Mouse (Mus musculus) embryonic facial prominence, embryonic 12.5 days (tissue): ENCODE measurements around the gene Sema3g. TPM values are rescaled to one million over a fixed set of nuclear protein-coding genes. Genes with fewer than 3 reads are reported as not detected.

Experiments
- ATAC-seq: fragments of 200-750 bp; cut with Nextera tagmentation; 2 replicates; pipeline ENCODE4 v1.8.0; 2017; ENCODE audit not compliant: insufficient number of reproducible peaks, insufficient read depth, low FRiP score, low TSS enrichment
- H3K27ac ChIP-seq: fragments of 300-500 bp; sonication (generic); 2 replicates; pipeline ENCODE4 v1.5.1; 2016; ENCODE audit warnings: mild to moderate bottlenecking
- H3K27me3 ChIP-seq: fragments of 300-500 bp; sonication (generic); 2 replicates; pipeline ENCODE4 v1.6.1; 2016; ENCODE audit warnings: mild to moderate bottlenecking, moderate library complexity
- H3K36me3 ChIP-seq: fragments of 300-500 bp; sonication (generic); 2 replicates; pipeline ENCODE4 v1.6.1; 2016; ENCODE audit warnings: mild to moderate bottlenecking
- H3K4me1 ChIP-seq: fragments of 300-500 bp; sonication (generic); 2 replicates; pipeline ENCODE4 v1.6.1; 2016
- H3K4me2 ChIP-seq: fragments of 300-500 bp; sonication (generic); replicated peaks from 2 replicates; pipeline ENCODE4 v1.6.1; 2016; ENCODE audit warnings: mild to moderate bottlenecking, moderate library complexity
- H3K4me3 ChIP-seq: fragments of 300-500 bp; sonication (generic); 2 replicates; pipeline ENCODE4 v1.5.1; 2016; ENCODE audit warnings: mild to moderate bottlenecking
- H3K9ac ChIP-seq: fragments of 300-500 bp; sonication (generic); 2 replicates; pipeline ENCODE4 v1.6.1; 2016; ENCODE audit warnings: mild to moderate bottlenecking, moderate library complexity
- H3K9me3 ChIP-seq: fragments of 300-500 bp; sonication (generic); 2 replicates; pipeline ENCODE4 v1.6.1; 2016; ENCODE audit warnings: mild to moderate bottlenecking, moderate library complexity
- WGBS: fragments of 180-500 bp; shearing (Covaris S2); methylation state at CpG from one replicate; pipeline ENCODE4 v1.1.7; 2016; 5-methylcytosine and 5-hydroxymethylcytosine counted together
- polyA plus RNA-seq: library from polyadenylated mRNA; unstranded; fragments of >200 nt; fragmentation: Nextera tagmentation; extraction: Ambion mirVana; gene quantifications from 2 replicates; pipeline ENCODE4 v1.2.1, GENCODE M21; 2016

The Sema3g gene
- polyA plus RNA-seq, 1 experiment from 2014 or later, result 1.1 TPM

DNA sequence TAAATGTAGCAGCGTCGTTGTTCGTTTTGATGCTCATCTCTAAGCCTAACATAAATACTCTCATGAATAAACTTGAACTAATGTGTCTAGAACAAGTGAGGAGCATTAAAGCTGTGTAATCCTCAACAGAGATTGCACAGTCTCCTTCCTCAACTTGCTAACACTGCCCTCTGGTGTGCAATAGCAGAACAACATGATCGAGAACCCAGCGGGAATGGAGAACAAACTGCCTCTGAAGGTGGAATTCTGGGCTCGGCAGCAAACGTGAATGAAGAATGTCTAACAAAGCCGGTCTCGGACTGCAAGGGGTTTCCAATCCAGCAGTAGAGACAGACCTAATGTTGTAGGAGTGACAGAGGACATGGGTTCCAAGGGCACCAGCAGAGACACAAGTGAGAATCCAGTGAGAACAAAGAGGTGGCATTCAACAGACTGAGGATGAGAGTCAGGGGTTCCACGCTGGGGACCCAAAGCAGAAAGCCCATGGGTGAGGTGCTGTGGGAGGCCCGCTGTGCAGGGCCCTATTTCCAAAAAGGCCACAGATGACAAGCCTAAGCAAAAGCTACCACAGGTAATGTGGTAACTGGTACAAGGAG is 16.4 kb downstream of the Sema3g start:
- Histone ChIP-seq H3K9ac (no peak overlapping the region), H3K27ac (no peak overlapping the region), H3K27me3 (no peaks in the 10 kb centered on the region), H3K4me1 (0 out of 2 replicates have a peak, but pooled peaks cover 7% of the 10 kb centered on the region), H3K9me3 (no peaks in the 10 kb centered on the region), H3K4me2 (no peak overlapping the region), H3K36me3 (no peaks in the 10 kb centered on the region), H3K4me3 (no peak overlapping the region)
- no peak for ATAC-seq
- 23% methylated on average over 11 of the region's 11 CpGs for WGBS

DNA sequence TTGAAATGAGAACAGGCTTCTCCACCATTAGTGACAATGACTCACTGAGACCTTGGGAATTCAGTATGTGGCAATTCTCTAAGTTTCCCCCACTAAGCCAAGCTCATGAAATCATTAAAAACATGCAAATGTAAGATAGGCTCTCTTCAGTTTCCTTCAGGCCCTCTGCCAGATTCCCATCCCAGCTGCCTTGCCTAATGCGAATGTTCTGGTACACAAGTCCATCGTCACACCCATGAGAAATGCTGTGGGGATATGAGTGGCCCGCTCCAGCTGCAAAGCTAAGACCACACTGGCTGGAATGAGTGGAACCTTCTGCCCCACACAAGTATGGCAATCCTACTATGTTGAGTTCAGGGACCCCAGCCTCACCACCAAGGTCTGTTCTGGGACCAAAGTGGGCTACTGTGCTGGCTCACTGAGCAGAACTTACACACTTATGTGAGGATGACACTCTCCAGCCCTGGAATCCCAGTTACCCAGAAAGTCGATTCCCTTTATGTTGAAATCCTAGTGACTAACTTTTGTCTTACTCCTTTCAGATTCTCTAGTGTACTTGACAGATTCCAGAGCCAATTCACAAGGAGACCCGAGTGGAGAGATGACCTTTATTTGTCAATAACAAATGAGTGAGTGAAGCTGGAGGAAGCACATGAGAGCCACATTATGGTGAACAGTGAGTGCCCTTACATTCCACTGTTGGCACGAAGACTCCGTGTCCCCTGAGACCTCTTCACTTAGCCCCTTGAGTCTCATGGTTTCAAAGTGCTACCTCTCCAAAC is 19.6 kb downstream of the Sema3g start:
- Histone ChIP-seq H3K27ac (no peak overlapping the region), H3K4me1 (peaks cover 6% of the 10 kb centered on the region; the same call in 1 of the 2 replicates), H3K4me2 (no peak overlapping the region), H3K4me3 (no peak overlapping the region), H3K9ac (no peak overlapping the region), H3K27me3 (no peaks in the 10 kb centered on the region), H3K9me3 (no peaks in the 10 kb centered on the region), H3K36me3 (no peaks in the 10 kb centered on the region)
- no peak for ATAC-seq
- WGBS, result 81% methylated on average over 7 of the region's 7 CpGs

DNA sequence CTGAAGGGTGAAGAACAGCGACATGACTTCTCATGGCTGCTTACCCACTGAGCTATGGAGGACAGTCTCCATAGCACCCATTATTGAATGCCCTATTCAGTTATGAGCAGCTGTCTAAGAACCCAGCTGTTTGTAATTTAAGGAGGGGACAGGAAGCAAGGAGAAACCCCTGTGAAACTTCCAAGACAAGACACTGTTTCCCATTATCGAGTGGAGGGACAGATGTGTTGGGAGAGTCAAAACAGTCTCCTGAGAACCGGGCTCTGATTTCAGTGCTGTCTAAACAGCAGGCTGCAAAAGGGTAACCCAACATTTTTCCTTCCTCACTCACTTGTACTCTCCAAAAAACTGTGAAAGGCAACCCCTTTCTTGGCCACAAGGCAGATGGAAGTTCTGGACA is 22.9 kb downstream of the Sema3g start:
- Histone ChIP-seq H3K4me1 (peaks cover 6% of the 10 kb centered on the region; the same call in 1 of the 2 replicates), H3K36me3 (no peaks in the 10 kb centered on the region), H3K9me3 (no peaks in the 10 kb centered on the region), H3K4me3 (no peak overlapping the region), H3K27me3 (no peaks in the 10 kb centered on the region), H3K9ac (no peak overlapping the region), H3K27ac (0 out of 2 replicates have a peak overlapping the region, but pooled peaks have one; percentile 23), H3K4me2 (no peak overlapping the region)
- no peak for ATAC-seq
- WGBS, result 26% methylated on average over 3 of the region's 3 CpGs

DNA sequence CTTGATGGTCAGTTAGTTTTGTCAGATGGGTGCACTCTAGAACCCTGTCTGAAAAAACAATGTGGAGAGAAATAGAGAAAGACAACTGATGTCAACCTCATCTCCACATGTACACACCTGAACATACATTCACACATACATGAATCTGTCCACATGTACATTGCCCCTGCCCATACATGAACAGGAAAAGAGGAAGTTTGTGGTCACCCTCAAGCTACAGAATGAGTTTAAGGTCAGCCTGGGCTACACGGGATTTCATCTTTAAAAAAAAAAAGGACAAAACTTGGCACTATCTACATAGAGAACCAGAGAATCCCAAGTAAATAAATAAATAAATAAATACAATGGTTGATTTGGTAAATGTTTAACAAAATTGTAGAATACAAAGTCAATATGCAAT is 27.1 kb downstream of the Sema3g start:
- Histone ChIP-seq H3K27ac (no peak overlapping the region), H3K4me3 (no peak overlapping the region), H3K4me2 (no peak overlapping the region), H3K4me1 (peaks cover 6% of the 10 kb centered on the region; the same call in 1 of the 2 replicates), H3K9me3 (no peaks in the 10 kb centered on the region), H3K27me3 (no peaks in the 10 kb centered on the region), H3K9ac (no peak overlapping the region), H3K36me3 (no peaks in the 10 kb centered on the region)
- 81% methylated on average over 1 of the region's 1 CpGs for WGBS
- no peak for ATAC-seq

DNA sequence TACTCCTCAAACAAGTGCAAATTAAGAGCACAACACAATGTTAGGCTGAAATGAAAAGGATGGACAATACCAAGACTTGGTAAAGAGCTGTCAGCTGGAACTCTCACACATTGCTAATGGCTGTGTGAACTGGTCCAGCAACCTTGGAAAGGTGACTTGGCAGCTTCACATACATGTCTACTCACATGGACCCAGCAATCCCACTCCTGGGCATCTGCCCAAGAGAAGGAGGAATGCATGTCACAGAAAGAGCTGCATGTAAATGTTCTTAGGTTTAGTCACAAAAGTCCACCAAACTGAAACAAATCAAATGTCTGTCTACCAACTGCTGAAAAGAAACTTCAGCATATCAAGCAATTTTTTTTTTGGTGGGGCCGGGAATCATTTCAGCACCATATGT is 28.3 kb downstream of the Sema3g start:
- H3K4me2 ChIP-seq, result no peak overlapping the region
- no peak for ATAC-seq
- 79% methylated on average over 1 of the region's 1 CpGs for WGBS

DNA sequence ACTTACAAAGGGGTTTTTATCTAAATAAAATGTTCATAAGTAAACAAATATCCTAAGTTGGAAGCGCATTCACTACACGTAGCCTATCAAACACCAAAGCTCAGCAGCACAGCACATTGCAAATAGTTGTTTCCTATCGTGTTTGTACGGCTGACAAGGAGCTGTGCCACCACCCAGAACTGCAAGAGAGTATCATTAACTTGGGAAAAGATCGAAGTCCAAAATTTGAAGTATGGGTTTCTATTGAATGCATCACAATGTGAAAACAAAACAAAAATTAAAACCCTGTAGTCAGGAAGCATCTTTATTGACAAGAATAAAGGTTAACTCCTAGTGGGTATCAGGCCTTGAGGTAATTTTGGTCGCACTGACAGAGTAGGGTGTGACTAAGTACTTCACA is 30.7 kb downstream of the Sema3g start:
- no peak overlapping the region for H3K4me3 ChIP-seq
- no peak for ATAC-seq
- H3K4me2 ChIP-seq, result no peak overlapping the region
- WGBS, result 93% methylated on average over 6 of the region's 6 CpGs
- H3K4me1 ChIP-seq, result peaks cover 11% of the 10 kb centered on the region
- H3K27me3 ChIP-seq, result no peaks in the 10 kb centered on the region
- H3K9me3 ChIP-seq, result no peaks in the 10 kb centered on the region
- H3K36me3 ChIP-seq, result peaks cover 9% of the 10 kb centered on the region
- no peak overlapping the region for H3K27ac ChIP-seq
- no peak overlapping the region for H3K9ac ChIP-seq

More for the DNA sequence above, 28.3 kb downstream of the Sema3g start:
- no peaks in the 10 kb centered on the region for H3K27me3 ChIP-seq
- no peaks in the 10 kb centered on the region for H3K9me3 ChIP-seq
- H3K9ac ChIP-seq, result no peak overlapping the region
- H3K36me3 ChIP-seq, result no peaks in the 10 kb centered on the region
- H3K4me3 ChIP-seq, result no peak overlapping the region
- no peak overlapping the region for H3K27ac ChIP-seq
- H3K4me1 ChIP-seq, result peaks cover 4% of the 10 kb centered on the region; the same call in 1 of the 2 replicates

DNA sequence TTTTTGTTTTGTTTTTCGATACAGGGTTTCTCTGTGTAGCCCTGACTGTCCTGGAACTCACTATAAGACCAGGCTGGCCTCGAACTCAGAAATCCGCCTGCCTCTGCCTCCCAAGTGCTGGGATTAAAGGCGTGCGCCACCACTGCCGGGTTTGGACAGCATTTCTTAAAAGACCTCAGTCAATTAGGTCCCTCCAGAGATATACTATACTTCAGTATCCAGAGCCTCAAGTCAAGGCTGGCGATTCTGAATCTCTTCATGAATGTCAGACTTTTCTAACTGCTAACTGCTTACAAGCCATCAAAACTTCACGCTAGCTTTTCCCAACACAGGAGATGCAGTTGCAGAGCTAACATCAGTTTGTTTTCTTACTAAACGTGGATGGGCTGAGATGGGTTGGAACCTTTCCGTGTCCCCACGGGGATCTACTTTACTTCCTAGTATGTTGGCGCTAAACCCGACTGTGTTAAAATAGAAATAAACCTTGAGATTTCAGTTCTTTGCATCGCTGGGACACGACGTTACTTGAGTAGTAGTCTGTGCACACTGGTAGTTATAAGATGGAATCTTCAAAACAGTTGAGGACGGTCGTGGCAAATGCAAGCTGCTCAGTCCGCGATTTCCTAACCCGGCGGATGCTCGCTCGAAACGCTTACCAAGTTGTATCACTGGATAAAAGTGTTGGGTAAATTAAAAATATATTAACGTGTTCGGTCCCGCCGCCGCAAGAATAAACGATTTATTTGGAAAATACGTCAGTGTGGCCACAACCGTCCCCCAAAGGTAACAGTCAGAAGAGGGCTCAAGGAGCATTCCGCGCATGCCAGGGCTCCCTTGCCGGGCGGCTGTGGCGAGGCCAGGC is 32.8 kb downstream of the Sema3g start:
- Histone ChIP-seq H3K36me3 (peaks cover 29% of the 10 kb centered on the region), H3K27ac (peak overlapping the region; percentile 91), H3K4me1 (peaks cover 11% of the 10 kb centered on the region), H3K27me3 (no peaks in the 10 kb centered on the region), H3K9ac (peak overlapping the region; percentile 98), H3K4me2 (peak overlapping the region; percentile 85), H3K4me3 (peak overlapping the region; percentile 82), H3K9me3 (no peaks in the 10 kb centered on the region)
- ATAC-seq, result peak; percentile 81
- 20% methylated on average over 38 of the region's 38 CpGs for WGBS

DNA sequence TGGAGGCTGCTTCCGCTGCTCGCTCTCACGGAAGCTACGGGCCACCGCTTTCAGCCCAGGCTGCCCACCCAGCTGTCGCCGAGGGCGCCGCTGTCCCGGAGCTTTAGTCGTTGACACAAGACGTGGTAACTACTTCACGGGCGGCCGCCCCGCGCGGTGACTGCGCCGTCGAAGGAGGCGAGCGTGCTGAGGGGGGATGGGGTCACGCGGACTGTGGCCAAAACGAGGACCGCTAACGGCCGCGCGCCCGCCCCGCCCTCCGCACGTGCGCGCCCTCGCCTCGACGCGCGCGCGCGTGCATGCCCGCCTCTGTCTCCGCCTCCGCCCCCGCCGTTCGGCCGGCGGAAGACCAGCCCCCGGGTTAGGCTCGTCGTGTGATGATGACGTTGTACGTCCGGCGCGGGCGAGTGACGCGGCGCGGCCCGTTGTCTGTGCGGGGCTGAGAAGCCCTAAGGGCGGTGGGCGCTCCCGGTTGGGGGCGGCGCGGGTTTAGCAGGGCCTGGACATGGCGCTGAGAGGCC is 33.5 kb downstream of the Sema3g start, which contains the start of the genes Phf7 and Bap1:
Gene Phf7, minus strand, starts transcription at position 234 of the 521 bp plus-strand sequence.
Gene Bap1, plus strand, starts transcription at position 367 of the 521 bp plus-strand sequence.
- peak within 1 kb of the TSS; percentile 91 for H3K27ac ChIP-seq
- H3K4me1 ChIP-seq, result peaks cover 11% of the 10 kb centered on the region
- ATAC-seq, result peak; percentile 87
- peak within 1 kb of the TSS; percentile 85 for H3K4me2 ChIP-seq
- WGBS, result under 1% methylated on average over 75 of the region's 75 CpGs
- peak within 1 kb of the TSS; percentile 82 for H3K4me3 ChIP-seq
- H3K27me3 ChIP-seq, result no peaks in the 10 kb centered on the region
- peaks cover 35% of the 10 kb centered on the region for H3K36me3 ChIP-seq
- no peaks in the 10 kb centered on the region for H3K9me3 ChIP-seq
- peak within 1 kb of the TSS; percentile 98 for H3K9ac ChIP-seq

DNA sequence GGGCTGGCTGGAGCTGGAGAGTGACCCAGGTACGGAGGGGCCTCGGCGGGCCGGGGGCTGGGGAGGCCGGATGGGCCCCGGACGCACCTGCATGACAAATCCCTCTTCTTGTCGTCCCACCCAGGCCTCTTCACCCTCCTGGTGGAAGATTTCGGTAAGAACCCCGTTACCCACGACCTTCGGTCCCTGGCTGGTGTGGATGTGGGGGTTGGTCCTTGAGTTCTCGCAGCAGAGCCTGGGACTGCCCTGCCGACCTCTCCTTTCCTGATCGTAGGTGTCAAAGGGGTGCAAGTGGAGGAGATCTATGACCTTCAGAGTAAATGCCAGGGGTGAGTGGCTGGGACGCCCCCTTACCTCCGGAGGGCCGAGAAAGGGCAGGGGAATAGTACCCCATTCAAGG is 34.0 kb downstream of the Sema3g start:
- no peaks in the 10 kb centered on the region for H3K9me3 ChIP-seq
- WGBS, result 1% methylated on average over 18 of the region's 18 CpGs
- no peak; the same call in 1 of the 2 replicates for ATAC-seq
- H3K4me3 ChIP-seq, result peak overlapping the region; percentile 82
- no peaks in the 10 kb centered on the region for H3K27me3 ChIP-seq
- peak overlapping the region; percentile 98 for H3K9ac ChIP-seq
- peaks cover 40% of the 10 kb centered on the region for H3K36me3 ChIP-seq
- peak overlapping the region; percentile 91; the same call in 1 of the 2 replicates for H3K27ac ChIP-seq
- peak overlapping the region; percentile 85 for H3K4me2 ChIP-seq
- H3K4me1 ChIP-seq, result peaks cover 11% of the 10 kb centered on the region

DNA sequence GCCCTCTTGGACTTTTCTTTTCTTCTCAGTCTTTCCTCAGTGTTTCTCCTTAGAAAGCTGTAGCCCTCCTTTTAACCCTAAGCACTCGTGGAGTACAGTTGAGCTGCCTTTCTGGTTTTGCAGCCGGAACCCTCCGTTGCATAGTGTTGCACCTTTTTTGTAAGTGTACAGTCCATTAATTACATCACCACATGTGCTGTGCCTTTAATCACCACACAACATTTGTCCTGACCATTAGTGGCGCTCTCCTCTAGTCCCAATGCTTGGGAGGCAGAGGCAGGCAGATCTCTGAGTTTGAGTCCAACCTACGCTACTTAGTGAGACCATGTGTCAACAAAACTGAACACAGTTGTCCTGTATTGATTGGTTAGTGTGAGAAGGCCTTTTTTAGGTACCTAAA is 34.4 kb downstream of the Sema3g start:
- 85% methylated on average over 5 of the region's 5 CpGs for whole genome bisulfite sequencing
- no peaks in the 10 kb centered on the region for H3K9me3 ChIP-seq
- H3K27me3 ChIP-seq, result no peaks in the 10 kb centered on the region
- H3K36me3 ChIP-seq, result peaks cover 45% of the 10 kb centered on the region
- peak overlapping the region; percentile 85 for H3K4me2 ChIP-seq
- peak overlapping the region; percentile 82 for H3K4me3 ChIP-seq
- H3K27ac ChIP-seq, result no peak overlapping the region
- peaks cover 11% of the 10 kb centered on the region for H3K4me1 ChIP-seq
- peak overlapping the region; percentile 98 for H3K9ac ChIP-seq
- ATAC-seq, result no peak

DNA sequence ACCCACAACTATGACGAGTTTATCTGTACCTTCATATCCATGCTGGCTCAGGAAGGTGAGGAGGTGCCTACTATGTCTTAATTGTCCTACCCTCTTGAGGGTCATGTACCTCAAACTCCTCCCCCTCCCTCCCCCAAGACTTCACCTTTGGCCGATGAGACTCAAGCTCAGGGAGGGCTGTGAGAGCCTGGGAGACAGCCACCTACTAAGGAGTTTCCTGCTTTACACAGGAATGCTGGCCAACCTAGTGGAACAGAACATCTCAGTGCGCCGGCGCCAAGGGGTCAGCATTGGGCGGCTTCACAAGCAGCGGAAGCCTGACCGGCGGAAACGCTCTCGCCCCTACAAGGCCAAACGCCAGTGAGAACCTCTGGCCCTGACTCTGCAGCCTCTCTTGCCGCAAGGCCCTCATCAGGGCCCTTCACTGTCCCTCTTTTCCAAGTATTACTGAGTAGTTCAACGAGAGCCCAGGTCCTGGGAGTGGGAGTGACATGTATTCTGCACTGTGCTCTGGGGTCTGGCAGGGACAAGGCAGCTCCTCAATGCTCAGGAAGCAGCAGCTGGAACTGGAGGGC is 40.9 kb downstream of the Sema3g start:
- Histone ChIP-seq H3K36me3 (peaks cover 82% of the 10 kb centered on the region), H3K27me3 (no peaks in the 10 kb centered on the region), H3K9me3 (no peaks in the 10 kb centered on the region), H3K4me3 (no peak overlapping the region), H3K9ac (no peak overlapping the region), H3K4me1 (no peaks in the 10 kb centered on the region), H3K4me2 (no peak overlapping the region), H3K27ac (no peak overlapping the region)
- WGBS, result 94% methylated on average over 14 of the region's 14 CpGs
- ATAC-seq, result no peak
